Mouse (Mus musculus): ENCODE measurements around the gene Pltp. TPM values are rescaled to one million over a fixed set of nuclear protein-coding genes. Genes with fewer than 3 reads are reported as not detected.
A peak's percentile ranks its signal among the peaks of the same experiment; 100 is the strongest.
"Not testable (repeated sequence)": the region's sequence is repeated elsewhere in the genome, so short reads cannot be mapped to it uniquely, and the experiment has no call there.

Pltp gene
- polyA plus RNA-seq, 1 experiment from 2014 or later, result 28.7 TPM

- 77% methylated on average over 13 of the region's 13 CpGs for WGBS
- peaks cover 2% of the 10 kb centered on the region; the same call in 1 of the 2 replicates for H3K4me1 ChIP-seq (replicated peaks)
- peak overlapping the region; percentile 28; the same call in 1 of the 2 replicates for H3K27ac ChIP-seq
- H3K9ac ChIP-seq, result no peak overlapping the region
- H3K4me2 ChIP-seq (replicated peaks), result no peak overlapping the region
- H3K36me3 ChIP-seq, result peaks cover 93% of the 10 kb centered on the region
- H3K9me3 ChIP-seq, result no peaks in the 10 kb centered on the region
- no peaks in the 10 kb centered on the region for H3K27me3 ChIP-seq (replicated peaks)
- no peak overlapping the region for H3K4me3 ChIP-seq (replicated peaks)
- no peak for ATAC-seq
These were observed 33.7 kb upstream of the Pltp start for GRCm38 (mm10) chr2:164891056-164891834.

GRCm38 (mm10) chr2:164890411-164891049 lies 33.0 kb upstream of the Pltp start:
- Histone ChIP-seq H3K4me2 (replicated peaks) (no peak overlapping the region), H3K4me3 (replicated peaks) (no peak overlapping the region), H3K9ac (no peak overlapping the region), H3K27ac (peak overlapping the region; percentile 28; the same call in 1 of the 2 replicates), H3K27me3 (replicated peaks) (no peaks in the 10 kb centered on the region), H3K36me3 (peaks cover 93% of the 10 kb centered on the region), H3K9me3 (no peaks in the 10 kb centered on the region), H3K4me1 (replicated peaks) (peaks cover 5% of the 10 kb centered on the region; the same call in 1 of the 2 replicates)
- 89% methylated on average over 24 of the region's 24 CpGs for WGBS
- ATAC-seq, result no peak

GRCm38 (mm10) chr2:164889960-164890359 lies 32.4 kb upstream of the Pltp start:
- peak; percentile 81 for ATAC-seq
- no peak overlapping the region for H3K4me2 ChIP-seq (replicated peaks)
- H3K9ac ChIP-seq, result no peak overlapping the region
- no peak overlapping the region for H3K4me3 ChIP-seq (replicated peaks)
- peaks cover 5% of the 10 kb centered on the region; the same call in 1 of the 2 replicates for H3K4me1 ChIP-seq (replicated peaks)
- H3K9me3 ChIP-seq, result no peaks in the 10 kb centered on the region
- WGBS, result 70% methylated on average over 2 of the region's 2 CpGs
- H3K27me3 ChIP-seq (replicated peaks), result no peaks in the 10 kb centered on the region
- H3K36me3 ChIP-seq, result peaks cover 93% of the 10 kb centered on the region
- H3K27ac ChIP-seq, result peak overlapping the region; percentile 77

- 75% methylated on average over 12 of the region's 12 CpGs for WGBS
- Histone ChIP-seq H3K4me3 (replicated peaks) (no peak overlapping the region), H3K9me3 (no peaks in the 10 kb centered on the region), H3K27ac (no peak overlapping the region), H3K36me3 (peaks cover 91% of the 10 kb centered on the region), H3K4me1 (replicated peaks) (peaks cover 5% of the 10 kb centered on the region; the same call in 1 of the 2 replicates), H3K4me2 (replicated peaks) (no peak overlapping the region), H3K9ac (no peak overlapping the region), H3K27me3 (replicated peaks) (no peaks in the 10 kb centered on the region)
- no peak for ATAC-seq
These were observed 31.5 kb upstream of the Pltp start for GRCm38 (mm10) chr2:164888996-164889395.

GRCm38 (mm10) chr2:164886617-164887016 lies 29.1 kb upstream of the Pltp start:
- no peak for ATAC-seq
- H3K4me1 ChIP-seq (replicated peaks), result peaks cover 5% of the 10 kb centered on the region; the same call in 1 of the 2 replicates
- H3K9ac ChIP-seq, result no peak overlapping the region
- no peaks in the 10 kb centered on the region for H3K9me3 ChIP-seq
- no peak overlapping the region for H3K27ac ChIP-seq
- no peak overlapping the region for H3K4me2 ChIP-seq (replicated peaks)
- 91% methylated on average over 10 of the region's 10 CpGs for WGBS
- peaks cover 77% of the 10 kb centered on the region for H3K36me3 ChIP-seq
- H3K4me3 ChIP-seq (replicated peaks), result no peak overlapping the region
- H3K27me3 ChIP-seq (replicated peaks), result no peaks in the 10 kb centered on the region

GRCm38 (mm10) chr2:164885788-164886187 lies 28.3 kb upstream of the Pltp start:
- Histone ChIP-seq H3K36me3 (peaks cover 69% of the 10 kb centered on the region), H3K27me3 (replicated peaks) (no peaks in the 10 kb centered on the region), H3K9me3 (no peaks in the 10 kb centered on the region), H3K4me1 (replicated peaks) (peaks cover 8% of the 10 kb centered on the region), H3K27ac (0 out of 2 replicates have a peak overlapping the region, but pooled peaks have one; percentile 23), H3K4me2 (replicated peaks) (no peak overlapping the region), H3K4me3 (replicated peaks) (no peak overlapping the region), H3K9ac (no peak overlapping the region)
- no peak for ATAC-seq
- WGBS, result 61% methylated on average over 7 of the region's 7 CpGs

GRCm38 (mm10) chr2:164882619-164883018 lies 25.1 kb upstream of the Pltp start:
- Histone ChIP-seq H3K27ac (no peak overlapping the region), H3K36me3 (peaks cover 39% of the 10 kb centered on the region), H3K4me3 (replicated peaks) (no peak overlapping the region), H3K4me2 (replicated peaks) (no peak overlapping the region), H3K27me3 (replicated peaks) (no peaks in the 10 kb centered on the region), H3K4me1 (replicated peaks) (peaks cover 16% of the 10 kb centered on the region), H3K9ac (no peak overlapping the region), H3K9me3 (no peaks in the 10 kb centered on the region)
- no peak for ATAC-seq
- 81% methylated on average over 9 of the region's 9 CpGs for WGBS

GRCm38 (mm10) chr2:164879568-164880277 lies 22.2 kb upstream of the Pltp start:
- Histone ChIP-seq H3K9ac (peak overlapping the region; percentile 100), H3K9me3 (no peaks in the 10 kb centered on the region), H3K4me1 (replicated peaks) (peaks cover 13% of the 10 kb centered on the region), H3K27ac (peak overlapping the region; percentile 100), H3K36me3 (peaks cover 14% of the 10 kb centered on the region), H3K4me2 (replicated peaks) (peak overlapping the region; percentile 83), H3K4me3 (replicated peaks) (peak overlapping the region; percentile 91), H3K27me3 (replicated peaks) (no peaks in the 10 kb centered on the region)
- under 1% methylated on average over 69 of the region's 72 CpGs for WGBS
- ATAC-seq, result peak; percentile 90

GRCm38 (mm10) chr2:164879228-164879567 lies 21.7 kb upstream of the Pltp start, which contains the start of gene Pcif1:
TSS of gene Pcif1 (plus strand) at chr2:164879304.
- Histone ChIP-seq H3K36me3 (peaks cover 11% of the 10 kb centered on the region), H3K4me1 (replicated peaks) (peaks cover 19% of the 10 kb centered on the region), H3K4me2 (replicated peaks) (peak within 1 kb of the TSS; percentile 83), H3K27me3 (replicated peaks) (no peaks in the 10 kb centered on the region), H3K9ac (peak within 1 kb of the TSS; percentile 100), H3K9me3 (no peaks in the 10 kb centered on the region), H3K4me3 (replicated peaks) (peak within 1 kb of the TSS; percentile 91), H3K27ac (peak within 1 kb of the TSS; percentile 100)
- ATAC-seq, result peak; percentile 88
- WGBS, result under 1% methylated on average over 38 of the region's 40 CpGs

- no peaks in the 10 kb centered on the region for H3K27me3 ChIP-seq (replicated peaks)
- peak; percentile 69 for ATAC-seq
- peak overlapping the region; percentile 91 for H3K4me3 ChIP-seq (replicated peaks)
- peak overlapping the region; percentile 100 for H3K9ac ChIP-seq
- H3K36me3 ChIP-seq, result peaks cover 7% of the 10 kb centered on the region
- H3K9me3 ChIP-seq, result no peaks in the 10 kb centered on the region
- WGBS, result 1% methylated on average over 28 of the region's 28 CpGs
- H3K4me2 ChIP-seq (replicated peaks), result peak overlapping the region; percentile 83
- peaks cover 24% of the 10 kb centered on the region for H3K4me1 ChIP-seq (replicated peaks)
- peak overlapping the region; percentile 100 for H3K27ac ChIP-seq
These were observed 21.2 kb upstream of the Pltp start for GRCm38 (mm10) chr2:164878509-164879227.

GRCm38 (mm10) chr2:164877376-164878215 lies 20.1 kb upstream of the Pltp start:
- not testable (repeated sequence) for H3K27me3 ChIP-seq (replicated peaks); H3K9me3 ChIP-seq; ATAC-seq; H3K9ac ChIP-seq; H3K36me3 ChIP-seq
- peak overlapping the region; percentile 100; the same call in 1 of the 2 replicates for H3K27ac ChIP-seq
- WGBS, result 76% methylated on average over 11 of the region's 11 CpGs
- H3K4me2 ChIP-seq (replicated peaks), result peak overlapping the region; percentile 83
- 0 out of 2 replicates have a peak overlapping the region, but pooled peaks have one; percentile 91 for H3K4me3 ChIP-seq (replicated peaks)
- peaks cover 25% of the 10 kb centered on the region for H3K4me1 ChIP-seq (replicated peaks)

All from intestine, embryonic 15.5 days (tissue).